Mouse (Mus musculus) kidney, adult 8-10 months (tissue): ENCODE results near the gene Kcne2.

Source experiments
- DNase-seq, 2 experiments: peaks; one replicate each; pipeline ENCODE4 v3.0.0; 2022

Gene Kcne2

DNA sequence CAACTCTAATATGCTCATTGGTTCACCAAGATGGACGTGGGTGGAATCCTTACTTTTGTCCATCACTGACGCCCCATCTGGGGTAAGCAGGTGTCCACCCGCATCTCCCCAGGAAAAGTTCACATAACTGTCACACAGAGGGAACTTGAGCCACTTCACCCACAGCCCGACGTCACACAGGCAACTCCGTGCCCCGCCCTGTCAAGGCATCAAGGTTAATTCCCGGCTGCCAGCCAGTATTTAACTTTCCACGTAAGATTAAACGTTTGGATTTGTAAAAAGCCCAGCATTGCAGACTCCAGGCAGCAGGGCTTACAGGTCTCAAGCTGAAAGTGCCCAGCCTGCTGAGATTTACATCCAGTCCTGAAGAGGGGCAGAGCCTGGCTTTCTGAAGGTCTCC lies at the start of gene Kcne2:
Gene Kcne2 (plus strand): TSS at position 289 of the 400 bp plus-strand sequence.
- no peak for DNase-seq

DNA sequence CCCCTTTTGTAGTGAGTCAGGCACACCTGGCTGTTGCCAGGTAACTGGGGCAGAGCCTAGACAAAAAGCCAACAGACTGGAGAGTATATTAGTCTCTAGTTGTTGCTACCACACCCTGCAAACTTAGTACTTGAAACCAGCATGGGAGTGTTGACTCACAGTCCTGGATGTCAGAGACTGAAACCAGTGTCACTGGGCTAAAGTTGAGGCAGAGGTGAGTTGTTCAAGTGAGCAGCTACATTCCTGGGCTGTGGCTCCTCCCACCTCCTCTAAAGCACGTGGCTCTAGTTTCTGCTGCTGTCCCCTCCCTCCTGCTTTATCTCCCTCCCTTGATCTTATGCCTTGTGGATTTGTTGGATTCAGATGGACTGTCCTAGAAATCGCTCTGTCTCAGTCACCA lies 46.3 kb upstream of the Kcne2 start:
- DNase-seq = no peak

DNA sequence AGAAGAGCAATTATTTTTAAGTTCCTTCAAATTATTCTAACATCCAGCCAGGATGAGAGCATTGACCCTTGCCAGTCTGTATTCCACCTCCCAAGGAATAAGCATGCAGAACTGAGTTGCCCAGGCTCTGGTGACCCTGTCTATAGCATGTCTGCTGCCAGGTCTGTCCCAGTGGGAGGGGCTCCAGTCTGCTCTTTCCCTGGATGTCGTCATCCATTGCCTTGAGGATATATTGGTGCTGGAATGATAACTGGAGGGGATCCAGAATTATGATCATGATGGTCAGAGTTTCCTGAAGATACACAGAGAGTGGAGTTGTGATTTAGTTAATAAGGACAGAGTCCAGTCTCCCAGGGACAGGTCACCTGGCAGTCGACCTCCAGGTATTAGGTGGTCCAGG lies 45.2 kb upstream of the Kcne2 start:
- DNase-seq = no peak

DNA sequence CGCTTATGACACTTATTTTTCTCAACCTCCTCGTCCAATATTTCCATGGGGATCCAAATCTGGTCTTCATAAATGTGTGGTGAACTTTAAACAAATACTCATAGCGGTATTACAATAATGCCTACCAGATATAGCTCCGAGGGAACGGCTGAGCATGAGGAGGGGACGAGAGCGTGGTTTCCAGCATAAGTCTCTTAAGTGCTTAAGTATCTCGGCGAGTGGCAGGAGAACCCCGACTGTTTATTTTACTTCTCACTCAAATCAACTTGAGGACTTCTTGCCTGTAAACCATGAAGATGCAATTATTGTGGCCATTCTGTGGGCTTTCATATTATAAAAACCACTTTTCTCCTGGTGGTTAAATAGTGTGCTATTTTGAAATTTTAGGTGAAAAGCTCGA lies 44.5 kb upstream of the Kcne2 start:
- DNase-seq = no peak

DNA sequence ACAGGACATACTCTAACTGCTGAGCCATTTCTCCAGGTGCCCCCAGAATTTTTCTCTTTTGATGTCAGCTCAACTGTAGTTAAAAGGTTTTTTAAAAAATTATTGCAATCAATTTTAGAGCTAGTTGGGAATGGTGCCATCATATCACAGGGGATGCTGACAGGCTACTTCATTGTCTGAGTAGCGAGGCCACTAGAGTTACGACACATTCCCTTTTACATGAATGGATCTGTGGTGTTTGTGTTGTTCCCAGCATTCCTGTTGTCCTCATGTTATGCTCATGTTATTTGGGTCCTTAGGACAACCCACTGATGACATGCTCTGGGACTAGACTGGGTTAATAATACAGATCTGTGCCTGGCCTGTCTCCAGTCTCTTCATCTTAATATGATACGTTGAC lies 42.5 kb upstream of the Kcne2 start:
- DNase-seq = no peak

DNA sequence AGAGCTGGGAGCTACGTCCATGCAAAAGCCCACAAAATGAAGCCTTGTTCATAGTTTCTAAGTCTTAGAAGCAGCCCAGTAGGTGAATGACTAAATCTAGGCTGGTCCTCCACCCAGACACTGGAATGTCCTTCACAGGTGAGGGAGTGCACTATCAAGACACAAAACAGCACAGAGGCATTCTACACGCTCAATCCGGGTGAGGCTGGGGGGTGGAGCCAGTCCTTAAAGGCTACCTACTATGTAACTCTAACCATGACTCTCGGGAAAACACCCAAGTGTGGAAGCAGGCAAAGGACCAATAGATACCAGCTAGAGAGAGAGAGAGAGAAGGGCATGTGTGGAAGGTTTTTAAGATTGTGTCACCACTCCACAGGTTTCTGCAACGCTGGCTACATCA lies 41.7 kb upstream of the Kcne2 start:
- no peak for DNase-seq

DNA sequence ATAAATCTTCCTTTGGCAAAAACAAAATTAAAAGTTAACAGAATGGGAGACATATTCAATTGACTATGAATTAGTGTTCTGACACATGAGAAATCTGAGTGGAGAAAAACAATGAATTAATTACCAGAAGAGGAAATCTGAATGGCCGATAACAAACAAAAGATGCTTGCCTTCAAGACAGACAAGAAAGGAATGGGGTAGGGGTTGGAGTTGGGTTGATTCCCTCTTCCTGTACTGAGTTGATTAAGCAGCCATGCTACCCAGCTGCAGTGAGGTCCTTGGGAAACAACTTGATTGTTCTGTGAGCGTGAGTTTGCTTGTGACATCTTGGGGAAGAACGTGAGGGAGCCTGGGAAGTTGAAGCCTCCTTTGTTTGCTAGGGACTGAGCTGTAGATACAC lies 37.9 kb upstream of the Kcne2 start:
- DNase-seq = no peak

DNA sequence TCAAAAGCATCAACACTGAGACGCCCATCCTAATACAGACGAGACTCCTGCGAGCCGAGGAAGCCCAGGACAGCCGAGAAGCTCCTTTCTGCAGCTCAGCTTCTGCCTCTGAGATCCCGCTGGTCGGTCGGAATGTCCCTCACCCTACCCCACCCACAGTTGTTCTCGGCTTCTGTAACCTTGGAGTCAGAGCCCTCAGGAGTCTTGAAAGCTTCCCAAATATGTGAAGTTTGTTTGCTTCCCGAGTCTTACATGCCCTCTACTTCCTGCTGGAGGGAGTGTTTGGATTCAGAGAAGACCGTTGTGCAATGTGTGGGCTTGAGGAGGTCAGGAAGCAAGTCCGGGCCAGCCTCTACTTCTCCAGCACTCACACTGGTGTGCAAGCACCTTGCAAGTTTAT lies 24.3 kb upstream of the Kcne2 start:
- no peak for DNase-seq

DNA sequence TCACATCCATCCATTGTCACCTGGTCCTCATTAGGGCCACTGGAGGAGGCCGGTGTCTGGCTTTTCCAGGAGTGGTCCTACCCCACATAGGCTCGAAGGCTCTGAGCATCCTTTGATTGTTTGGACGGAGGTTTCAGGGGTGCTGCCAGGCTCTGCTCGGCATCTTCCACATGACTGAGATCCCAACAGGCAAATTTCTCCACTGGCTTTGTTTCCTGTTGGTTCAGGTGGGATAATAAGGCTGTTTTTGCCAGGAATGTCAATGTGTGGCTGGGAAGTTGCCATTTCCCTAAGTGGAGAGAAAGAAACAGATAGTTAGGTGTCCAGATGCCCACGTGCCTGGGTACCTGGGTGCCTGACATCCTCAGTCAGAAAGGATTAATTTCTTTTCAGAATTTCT lies 17.7 kb upstream of the Kcne2 start:
- no peak for DNase-seq

DNA sequence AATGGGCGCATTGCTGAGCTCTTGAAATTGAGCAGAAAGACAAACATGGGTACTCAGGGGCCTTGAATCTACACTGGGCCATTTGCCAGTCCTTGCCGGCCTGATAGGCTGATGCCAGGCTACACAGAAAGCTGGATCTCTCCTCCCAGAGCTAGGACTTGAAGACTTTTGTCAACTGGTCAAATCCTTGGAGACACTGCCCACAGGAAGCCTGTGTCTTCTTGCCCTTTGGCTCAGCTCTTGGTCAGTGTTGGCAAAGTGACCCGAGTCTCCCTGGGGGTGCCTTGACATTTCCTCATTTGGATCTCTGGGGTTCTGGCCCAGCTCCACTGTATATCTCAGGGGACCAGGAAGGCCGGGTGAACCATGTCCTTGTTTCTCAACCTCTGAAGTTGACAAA lies 16.7 kb upstream of the Kcne2 start:
- DNase-seq = no peak

DNA sequence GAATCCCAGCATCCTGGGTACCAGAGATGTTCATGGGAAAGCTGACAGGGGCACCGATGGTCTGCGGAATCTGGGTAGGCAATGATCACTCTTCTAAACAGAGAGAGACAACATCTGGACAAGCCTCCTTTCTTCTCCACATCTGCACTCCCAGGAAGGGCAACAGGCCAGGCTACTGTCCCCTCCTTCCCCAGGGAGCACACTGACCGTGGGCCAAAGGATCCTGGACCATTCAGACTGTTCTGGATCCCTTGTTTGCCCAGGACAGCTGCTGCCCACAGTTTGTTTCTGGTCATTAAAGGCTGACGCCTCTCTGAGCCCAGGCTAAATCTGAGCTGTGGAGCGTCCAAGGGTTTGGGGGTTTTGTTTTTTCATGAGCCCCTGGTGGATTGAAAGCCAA lies 9.5 kb upstream of the Kcne2 start:
- no peak for DNase-seq

DNA sequence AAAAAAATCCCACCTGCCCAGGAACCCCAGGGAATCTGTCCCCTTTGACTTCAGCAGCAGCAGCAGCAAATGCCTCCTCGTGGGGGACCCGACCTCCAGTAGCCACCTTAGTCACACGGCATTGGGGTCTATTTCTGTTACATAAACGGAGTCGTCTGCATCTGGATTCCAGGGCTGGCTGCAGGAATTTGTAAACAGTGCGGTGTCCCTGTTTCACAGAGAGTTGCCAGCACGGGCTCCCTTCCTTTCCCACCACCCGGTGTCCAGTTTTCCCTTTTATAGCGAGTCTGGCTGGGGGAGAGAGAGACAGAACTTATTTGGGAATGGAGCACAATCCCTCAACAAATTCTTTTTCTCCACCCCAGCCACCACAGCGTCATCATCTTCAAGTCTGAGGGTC lies 7.1 kb upstream of the Kcne2 start:
- no peak for DNase-seq

DNA sequence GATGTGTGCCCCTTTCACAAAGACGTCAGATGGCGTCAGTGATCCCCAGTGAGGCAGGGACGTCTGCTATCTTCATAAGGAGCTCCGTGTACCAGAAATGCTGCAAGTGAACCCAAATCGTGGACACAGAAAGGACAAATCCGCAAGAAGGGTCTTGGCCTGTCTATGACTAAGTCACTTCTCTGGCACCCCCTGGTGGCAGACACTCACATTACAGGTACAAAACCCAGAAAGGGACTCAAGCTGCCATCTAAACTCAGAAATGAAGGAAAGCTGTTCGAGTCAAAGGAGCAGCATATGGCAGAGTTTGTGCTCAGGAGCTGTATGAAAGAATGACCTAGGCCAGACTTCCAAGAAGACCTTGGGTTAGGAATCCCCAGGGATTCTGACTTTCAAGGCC lies 5.6 kb upstream of the Kcne2 start:
- DNase-seq = peak; percentile 73 to 89

DNA sequence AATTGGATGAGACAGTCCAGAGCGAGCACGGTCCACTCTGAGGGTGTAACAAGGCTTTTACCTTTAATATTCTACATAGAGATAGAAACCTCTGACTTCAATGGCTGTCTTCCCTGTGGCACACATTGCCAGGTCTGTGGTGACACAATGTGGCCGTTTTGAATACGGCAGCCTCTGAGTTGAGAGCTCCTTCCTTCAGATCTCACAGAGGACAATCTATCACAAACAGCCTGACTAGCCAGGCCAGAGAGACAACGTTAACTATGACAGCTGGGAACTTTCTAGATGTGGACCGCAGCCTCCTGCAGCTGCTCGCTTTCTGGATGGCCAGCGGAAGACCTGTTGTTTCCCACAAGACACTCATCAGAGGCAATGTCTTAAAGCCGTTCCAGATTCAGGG lies 3.4 kb upstream of the Kcne2 start:
- peak; percentile 23 for DNase-seq

DNA sequence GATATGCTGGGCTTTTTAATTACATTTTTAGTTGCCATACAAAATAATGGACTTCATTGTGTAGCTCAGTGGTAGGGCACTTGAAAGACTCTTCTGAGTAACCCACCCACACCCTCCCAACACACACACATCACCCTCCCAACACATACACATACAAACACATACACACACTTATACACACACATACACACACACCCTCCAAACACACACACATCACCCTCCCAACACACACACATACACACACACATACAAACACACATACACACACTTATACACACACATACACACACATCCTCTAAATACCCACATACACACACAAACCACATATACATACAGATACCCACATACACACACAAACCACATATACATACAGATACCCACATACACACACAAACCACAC lies 2.1 kb upstream of the Kcne2 start:
- DNase-seq = no peak

DNA sequence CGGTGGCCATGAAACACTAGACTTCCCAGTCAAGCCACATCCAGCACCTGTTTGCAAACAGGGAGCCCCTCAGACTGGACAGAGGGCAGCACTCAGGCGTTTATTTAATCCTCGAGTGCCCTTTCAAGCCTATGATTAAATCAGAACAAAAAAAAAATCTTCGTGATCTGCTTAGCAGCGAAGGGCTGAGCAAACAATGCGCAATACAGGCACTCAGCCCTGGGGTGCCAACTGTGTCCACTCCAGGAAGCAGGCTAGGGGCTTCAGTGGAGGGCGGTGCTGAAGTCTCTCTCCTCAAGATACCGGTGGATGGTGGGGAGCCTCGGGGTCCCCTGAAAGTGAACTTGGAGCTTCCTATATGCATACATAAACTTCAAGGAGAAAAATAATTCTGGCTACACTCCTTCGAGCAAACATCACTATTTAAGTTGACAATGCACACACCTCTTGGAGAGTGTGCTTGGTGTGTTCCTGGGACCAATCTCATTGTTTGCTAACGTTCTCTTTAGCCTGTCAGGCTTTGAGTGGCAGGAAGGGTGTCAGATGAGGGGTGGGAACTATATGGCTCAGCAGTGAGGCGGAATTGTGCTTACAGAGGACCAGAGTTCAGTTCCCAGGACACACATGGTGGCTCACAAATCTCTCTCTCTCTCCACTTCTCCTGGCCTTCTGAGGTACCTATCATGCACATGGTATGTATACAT lies 2.2 kb downstream of the Kcne2 start:
- no peak for DNase-seq

DNA sequence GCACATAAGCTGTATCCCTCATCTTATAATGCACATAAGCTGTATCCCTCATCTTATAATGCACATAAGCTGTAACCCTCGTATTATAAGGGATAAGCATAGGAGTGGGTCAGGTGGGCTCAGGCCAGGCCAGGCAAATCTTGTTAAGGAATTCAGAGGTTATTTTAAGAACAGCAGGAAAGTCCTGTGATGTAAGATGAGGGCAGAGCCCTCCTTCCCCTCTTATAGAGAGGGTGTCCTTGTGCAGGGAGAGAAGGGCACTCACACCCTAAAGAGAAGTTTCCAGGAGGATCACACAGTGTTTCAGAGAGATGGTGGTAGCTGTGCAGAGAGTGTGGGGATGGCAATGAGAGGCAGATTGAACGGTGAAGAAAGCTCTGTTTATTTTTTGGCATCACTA lies 3.1 kb downstream of the Kcne2 start:
- DNase-seq = no peak

DNA sequence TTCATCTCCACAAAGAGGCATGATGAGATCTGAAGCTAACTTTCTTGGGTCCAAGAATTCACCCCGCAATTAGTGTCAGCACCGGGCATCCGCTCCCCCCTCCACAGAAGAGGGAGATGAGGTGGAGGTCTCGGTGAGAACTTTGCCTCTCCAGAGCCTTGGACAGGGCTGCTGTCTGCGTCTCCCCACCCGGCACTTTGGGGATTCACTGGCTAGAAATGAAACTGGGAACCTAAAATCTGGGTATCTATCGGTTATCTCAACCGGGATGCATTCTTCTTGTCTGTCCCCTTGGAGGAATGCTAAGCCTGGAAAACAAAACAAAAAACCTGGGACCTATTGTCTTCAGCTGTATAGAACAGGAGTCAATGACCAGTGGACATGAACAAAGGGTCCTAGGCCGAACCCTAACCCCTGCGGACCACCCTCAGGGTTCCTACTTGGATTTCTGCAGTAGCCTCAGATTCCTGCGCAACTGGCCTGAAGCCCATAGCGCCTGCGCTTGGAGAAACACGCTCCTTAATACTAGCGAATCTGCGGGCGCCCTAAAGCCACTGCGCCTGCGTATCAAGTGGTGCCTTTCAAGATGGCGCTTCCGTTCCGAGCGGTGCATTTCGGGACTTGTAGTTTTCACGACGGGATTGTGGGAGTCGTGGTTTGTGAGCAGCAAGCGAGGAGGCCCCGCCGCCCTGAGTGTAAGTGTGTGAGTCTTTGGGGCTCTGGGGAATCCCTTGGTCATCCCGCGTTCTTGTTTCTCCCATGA lies 8.6 kb downstream of the Kcne2 start, which contains the start of gene Smim11:
Gene Smim11 (plus strand): TSS at position 638 of the 763 bp plus-strand sequence.
- peak; percentile 95 to 96 for DNase-seq

DNA sequence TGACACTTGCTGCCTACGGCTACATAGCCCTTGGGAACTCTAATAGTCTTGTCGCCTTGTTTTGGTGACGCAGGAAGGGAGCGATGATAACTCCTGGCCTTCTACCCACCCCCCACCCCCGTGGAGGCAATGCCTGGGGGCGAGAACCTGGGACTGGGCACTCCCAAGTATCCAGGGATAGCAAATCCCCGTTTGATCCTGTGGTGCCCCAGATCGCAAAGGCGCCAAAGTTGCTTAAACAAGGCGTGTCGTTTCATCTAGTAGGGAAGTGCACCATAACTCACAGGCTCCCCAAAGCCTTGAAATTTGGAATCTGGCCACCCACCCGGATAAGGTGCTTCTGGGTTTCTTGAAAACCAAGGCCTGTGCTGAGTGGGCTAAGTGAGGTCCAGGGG lies 9.2 kb downstream of the Kcne2 start:
- peak; percentile 35 to 44 for DNase-seq

DNA sequence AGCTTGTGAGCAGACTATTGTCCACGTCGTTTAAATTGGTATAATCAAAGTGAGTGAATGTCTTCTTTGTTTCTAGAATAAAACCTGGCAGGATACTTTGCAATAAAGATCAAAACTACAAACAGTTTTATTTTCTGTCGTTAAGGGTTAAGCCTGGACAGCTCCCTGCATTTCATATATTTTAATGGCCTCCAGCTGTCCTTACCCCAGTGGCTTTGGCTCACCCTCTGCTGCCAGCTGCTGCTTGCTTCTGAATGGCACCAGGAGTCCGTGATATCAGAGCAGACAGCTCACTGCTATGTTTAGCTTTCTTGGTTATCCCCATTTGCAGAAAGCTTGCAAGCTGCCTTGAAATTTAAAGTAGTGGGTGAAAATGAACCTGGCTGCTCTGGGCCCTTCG lies 9.8 kb downstream of the Kcne2 start:
- no peak for DNase-seq

DNA sequence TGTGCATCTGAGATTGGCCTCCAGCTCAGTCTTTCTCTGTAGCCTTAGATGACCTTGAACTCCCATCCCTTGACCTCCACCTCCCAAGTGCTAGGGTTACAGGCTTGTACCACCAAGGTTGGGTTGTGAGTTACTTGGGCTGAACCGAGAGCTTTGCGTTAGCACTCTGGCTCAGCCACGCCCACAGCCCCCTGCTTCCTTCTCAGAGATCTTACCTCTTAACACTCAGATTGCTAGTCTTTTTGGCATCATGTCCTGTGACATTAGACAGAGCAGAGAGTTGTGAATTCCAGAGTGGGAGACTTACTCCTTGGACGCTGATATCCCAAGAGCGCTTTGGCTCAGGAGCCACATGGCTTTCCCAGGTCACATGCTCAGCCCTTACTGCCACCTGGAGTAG lies 10.3 kb downstream of the Kcne2 start:
- no peak for DNase-seq

DNA sequence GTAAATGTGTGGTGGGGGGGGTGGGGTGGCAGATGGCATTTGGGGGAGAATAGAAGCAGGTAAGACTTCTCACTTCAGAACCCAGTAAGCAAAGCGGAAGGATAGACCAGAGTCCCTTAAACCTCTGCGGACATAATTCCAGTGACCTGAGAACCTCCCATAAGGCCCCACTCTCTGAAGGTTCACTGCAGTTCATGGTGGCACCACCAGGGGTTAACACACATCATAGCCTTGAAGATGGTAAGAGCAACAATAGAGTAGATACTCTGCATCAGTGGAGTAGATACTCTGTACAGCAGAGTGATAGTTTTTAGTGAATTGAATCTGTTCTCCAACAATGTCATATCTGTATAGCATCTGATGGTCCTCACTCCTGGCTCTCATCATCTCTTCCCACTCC lies 13.3 kb downstream of the Kcne2 start:
- DNase-seq = no peak

DNA sequence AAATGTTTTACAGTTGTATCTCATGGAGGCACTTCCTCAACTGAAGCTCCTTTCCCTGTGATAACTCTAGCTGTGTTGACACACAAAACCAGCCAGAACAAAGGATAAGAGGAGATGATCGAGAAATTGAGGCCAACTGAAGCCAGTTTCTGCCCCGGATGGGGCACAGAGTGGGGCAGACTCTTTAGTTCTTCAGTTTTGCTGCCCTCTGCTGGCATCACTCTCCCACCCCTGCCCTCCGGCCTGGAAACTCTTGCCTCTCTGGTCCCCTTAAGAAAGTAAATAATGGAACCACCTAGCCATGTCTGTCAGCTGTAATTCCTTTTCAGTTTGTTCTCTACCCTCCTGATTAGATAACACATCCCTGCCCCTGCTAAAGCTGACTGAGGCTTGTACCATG lies 15.8 kb downstream of the Kcne2 start:
- no peak for DNase-seq

DNA sequence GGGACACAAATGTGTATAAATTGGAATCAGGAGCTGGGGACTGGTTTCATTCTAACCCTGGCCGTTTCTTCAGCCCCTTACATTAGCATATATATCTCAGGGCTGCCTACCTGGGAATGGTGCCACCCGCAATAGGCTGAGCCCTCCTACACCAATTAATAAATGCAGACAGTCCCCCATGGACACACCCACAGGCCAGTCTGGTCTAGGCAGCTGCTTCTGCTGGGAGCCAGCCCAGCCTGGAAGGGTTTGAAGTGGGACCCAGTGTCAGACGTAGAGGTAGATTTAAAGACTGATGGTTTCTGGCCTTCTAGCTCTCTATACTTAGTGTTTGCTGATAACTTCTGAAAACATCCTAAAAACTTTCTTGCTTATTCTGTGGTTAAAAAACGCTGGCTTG lies 16.9 kb downstream of the Kcne2 start:
- DNase-seq = no peak
